21 mouse cellular contexts compared by ENCODE assay signal in the genomic region with DNA sequence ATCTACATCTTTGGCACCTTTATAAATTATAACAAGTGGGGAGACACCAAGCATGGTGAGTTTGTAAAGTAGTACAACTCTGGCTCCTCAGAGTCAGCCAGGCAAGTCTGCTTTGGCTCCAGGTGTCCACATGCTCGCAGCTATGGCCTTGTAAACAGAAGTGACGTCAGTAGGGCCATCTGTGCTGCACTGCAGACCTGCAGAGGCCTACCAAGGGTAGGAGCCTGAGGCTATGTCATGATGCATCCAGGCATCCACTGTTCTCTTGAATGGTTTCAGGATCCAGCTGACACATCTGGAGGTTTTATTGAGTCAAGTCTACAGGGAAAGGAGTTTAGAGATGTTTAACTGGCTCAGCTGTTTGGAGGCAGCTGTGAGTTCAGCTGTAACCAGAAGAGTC.
A peak's percentile ranks its signal among the peaks of the same experiment; 100 is the strongest.
DNase-seq lines count a peak whose midpoint lies in the region; ATAC-seq and TF ChIP-seq lines count a peak whose summit lies in the region.
"Had no signal": no experiment of that assay in that cellular context is flagged by ENCODE, and none has a peak within 500 bp of the region (broad histone marks: within the 10 kb centered on the region; RNA-seq: fewer than 3 reads in every experiment).

No protein-coding gene starts in this region.

- H3K4me2 ChIP-seq in hindbrain, postnatal 0 days (ENCODE audit: low read depth, low read length) = no peak overlapping the region
- no peak overlapping the region for H3K4me2 ChIP-seq in hindbrain, embryonic 11.5 days (replicated peaks; ENCODE audit: low read depth, low read length)
- no peak overlapping the region for H3K4me2 ChIP-seq in neural tube, embryonic 15.5 days
- no peak overlapping the region for H3K4me2 ChIP-seq in midbrain, embryonic 14.5 days (ENCODE audit: low read length)
- H3K4me2 ChIP-seq: embryonic facial prominence, embryonic 12.5 days; hindbrain, embryonic 12.5 days; intestine, embryonic 15.5 days; liver, embryonic 13.5 days; lung, embryonic 14.5 days had no signal

- DNase-seq in hindbrain, postnatal 0 days (ENCODE audit: low spot score) = peak; percentile 3
- no peak for DNase-seq in hindbrain, embryonic 11.5 days (ENCODE audit: low spot score)
- DNase-seq in adrenal gland, postnatal 10 days = peak; percentile 10
- DNase-seq in forelimb bud, embryonic 11.5 days (ENCODE audit: low read depth, low spot score) = peak; percentile 72
- no peak for DNase-seq in layer of hippocampus, adult 2 months (ENCODE audit: low spot score in 2 of 2)
- no peak for DNase-seq in midbrain, embryonic 14.5 days
- DNase-seq: cerebellum, postnatal 36 days; forebrain, postnatal 0 days; kidney, adult 9 months; kidney, postnatal 36 days; liver, embryonic 13.5 days; lung, embryonic 14.5 days; lung, postnatal 36 days; spleen, adult 18-20 months; thymus, postnatal 25 days had no signal

- no peaks in the 10 kb centered on the region for H3K4me1 ChIP-seq in hindbrain, postnatal 0 days (ENCODE audit: insufficient read depth, low read length)
- no peaks in the 10 kb centered on the region for H3K4me1 ChIP-seq in hindbrain, embryonic 11.5 days (replicated peaks; ENCODE audit: control insufficient read depth, insufficient read depth, low read length)
- no peaks in the 10 kb centered on the region for H3K4me1 ChIP-seq in neural tube, embryonic 15.5 days
- H3K4me1 ChIP-seq in midbrain, embryonic 14.5 days (ENCODE audit: control insufficient read depth, insufficient read depth, low read length) = no peaks in the 10 kb centered on the region
- H3K4me1 ChIP-seq: embryonic facial prominence, embryonic 12.5 days; heart, embryonic 10.5 days; hindbrain, embryonic 12.5 days; intestine, embryonic 15.5 days; liver, embryonic 13.5 days had no signal

- H3K4me3 ChIP-seq in hindbrain, postnatal 0 days (ENCODE audit: low read length) = no peak overlapping the region
- H3K4me3 ChIP-seq in hindbrain, embryonic 11.5 days (ENCODE audit: low read depth, low read length) = no peak overlapping the region
- H3K4me3 ChIP-seq in neural tube, embryonic 15.5 days (replicated peaks) = no peak overlapping the region
- no peak overlapping the region for H3K4me3 ChIP-seq in layer of hippocampus, adult 2 months
- H3K4me3 ChIP-seq in midbrain, embryonic 14.5 days (replicated peaks; ENCODE audit: low read depth, low read length) = no peak overlapping the region
- H3K4me3 ChIP-seq: embryonic facial prominence, embryonic 12.5 days; heart, embryonic 10.5 days; hindbrain, embryonic 12.5 days; intestine, embryonic 15.5 days; liver, embryonic 13.5 days had no signal

- no peaks in the 10 kb centered on the region for H3K36me3 ChIP-seq in hindbrain, postnatal 0 days (ENCODE audit: insufficient read depth, low read length)
- no peaks in the 10 kb centered on the region for H3K36me3 ChIP-seq in hindbrain, embryonic 11.5 days (ENCODE audit: control insufficient read depth, insufficient read depth, low read length)
- no peaks in the 10 kb centered on the region for H3K36me3 ChIP-seq in neural tube, embryonic 15.5 days
- H3K36me3 ChIP-seq in midbrain, embryonic 14.5 days (ENCODE audit: control insufficient read depth, insufficient read depth, low read length) = no peaks in the 10 kb centered on the region
- H3K36me3 ChIP-seq: embryonic facial prominence, embryonic 12.5 days; heart, embryonic 10.5 days; hindbrain, embryonic 12.5 days; intestine, embryonic 15.5 days; liver, embryonic 13.5 days had no signal

- peak; percentile 15; the same call in 1 of the 2 replicates for ATAC-seq in hindbrain, postnatal 0 days
- ATAC-seq in hindbrain, embryonic 11.5 days (ENCODE audit: low FRiP score) = no peak
- ATAC-seq in neural tube, embryonic 15.5 days (ENCODE audit: low FRiP score) = peak; percentile 66
- ATAC-seq in midbrain, embryonic 14.5 days (ENCODE audit: low FRiP score, low TSS enrichment) = no peak
- ATAC-seq: activated CD4-positive, CD25-positive, alpha-beta regulatory T cell, adult 4 months; forebrain, postnatal 0 days; intestine, embryonic 15.5 days had no signal

- H3K9me3 ChIP-seq in hindbrain, postnatal 0 days (ENCODE audit: low read length) = no peaks in the 10 kb centered on the region
- no peaks in the 10 kb centered on the region for H3K9me3 ChIP-seq in hindbrain, embryonic 11.5 days (ENCODE audit: control insufficient read depth, low read length)
- no peaks in the 10 kb centered on the region for H3K9me3 ChIP-seq in neural tube, embryonic 15.5 days (replicated peaks)
- H3K9me3 ChIP-seq in midbrain, embryonic 14.5 days (ENCODE audit: control insufficient read depth, low read length) = no peaks in the 10 kb centered on the region
- H3K9me3 ChIP-seq: embryonic facial prominence, embryonic 12.5 days; heart, embryonic 10.5 days; hindbrain, embryonic 12.5 days; intestine, embryonic 15.5 days; liver, embryonic 13.5 days had no signal

- H3K27me3 ChIP-seq in hindbrain, postnatal 0 days (ENCODE audit: insufficient read depth, low read length) = no peaks in the 10 kb centered on the region
- no peaks in the 10 kb centered on the region for H3K27me3 ChIP-seq in hindbrain, embryonic 11.5 days (ENCODE audit: control insufficient read depth, insufficient read depth, low read length)
- no peaks in the 10 kb centered on the region for H3K27me3 ChIP-seq in neural tube, embryonic 15.5 days (replicated peaks)
- no peaks in the 10 kb centered on the region for H3K27me3 ChIP-seq in midbrain, embryonic 14.5 days (ENCODE audit: control insufficient read depth, insufficient read depth, low read length)
- H3K27me3 ChIP-seq: embryonic facial prominence, embryonic 12.5 days; hindbrain, embryonic 12.5 days; intestine, embryonic 15.5 days; liver, embryonic 13.5 days had no signal

- no peak overlapping the region for H3K27ac ChIP-seq in hindbrain, postnatal 0 days
- no peak overlapping the region for H3K27ac ChIP-seq in hindbrain, embryonic 11.5 days (ENCODE audit: low read depth, low read length)
- no peak overlapping the region for H3K27ac ChIP-seq in neural tube, embryonic 15.5 days (replicated peaks)
- H3K27ac ChIP-seq in layer of hippocampus, adult 2 months = no peak overlapping the region
- H3K27ac ChIP-seq in midbrain, embryonic 14.5 days (replicated peaks; ENCODE audit: low read depth, low read length) = no peak overlapping the region
- H3K27ac ChIP-seq: embryonic facial prominence, embryonic 12.5 days; heart, embryonic 10.5 days; hindbrain, embryonic 12.5 days; intestine, embryonic 15.5 days; liver, embryonic 13.5 days had no signal

- no peak overlapping the region for H3K9ac ChIP-seq in hindbrain, postnatal 0 days (replicated peaks; ENCODE audit: low read length)
- H3K9ac ChIP-seq in hindbrain, embryonic 11.5 days (ENCODE audit: low read depth, low read length) = no peak overlapping the region
- H3K9ac ChIP-seq in neural tube, embryonic 15.5 days (replicated peaks) = no peak overlapping the region
- no peak overlapping the region for H3K9ac ChIP-seq in midbrain, embryonic 14.5 days (replicated peaks; ENCODE audit: low read length)
- H3K9ac ChIP-seq: embryonic facial prominence, embryonic 12.5 days; forebrain, postnatal 0 days; hindbrain, embryonic 12.5 days; intestine, embryonic 15.5 days; liver, embryonic 13.5 days; lung, embryonic 14.5 days had no signal

- no peak for TF ChIP-seq CTCF in hindbrain, postnatal 0 days (IDR thresholded peaks at IDR 0.05; ENCODE audit: low read depth)
- no peak for TF ChIP-seq CTCF in layer of hippocampus, adult 2 months (conservative IDR thresholded peaks at IDR 0.05)

- 72% methylated on average over 2 of the region's 2 CpGs for WGBS in hindbrain, postnatal 0 days
- WGBS in hindbrain, embryonic 11.5 days = 87% methylated on average over 2 of the region's 2 CpGs
- 72% methylated on average over 2 of the region's 2 CpGs for WGBS in neural tube, embryonic 15.5 days
- 69% methylated on average over 2 of the region's 2 CpGs for WGBS in midbrain, embryonic 14.5 days

Comparison
In these comparisons a context has a peak if more than half of its experiments do, and no peak if none do; other contexts are left out.
1. ATAC-seq: peak in hindbrain, postnatal 0 days (single experiment) and neural tube, embryonic 15.5 days (single experiment); none in hindbrain, embryonic 11.5 days (single experiment) and midbrain, embryonic 14.5 days (single experiment).
2. DNase-seq: peak in hindbrain, postnatal 0 days (single experiment), adrenal gland, postnatal 10 days (single experiment) and forelimb bud, embryonic 11.5 days (single experiment); none in hindbrain, embryonic 11.5 days (single experiment), layer of hippocampus, adult 2 months (0 of 2) and midbrain, embryonic 14.5 days (single experiment).